Mouse (Mus musculus) myocyte (in vitro differentiated cells): Measurements from ENCODE around the gene Plscr3.

Source experiments
- MAX ChIP-seq: IDR thresholded peaks from one replicate; pipeline ENCODE4 v1.6.1; 2011; ENCODE audit warnings: low read depth, mild to moderate bottlenecking, control low read depth
- MYOD1 ChIP-seq, 3 experiments: IDR thresholded peaks; one replicate each; pipeline ENCODE4 v1.6.1; 2011; ENCODE audit warnings: control low read depth in 2 of 3, low read depth in 2 of 3, mild to moderate bottlenecking in 2 of 3, moderate library complexity in 1 of 3; ENCODE audit not compliant: insufficient read length in 2 of 3, control insufficient read depth in 1 of 3
- POLR2A ChIP-seq: IDR thresholded peaks from one replicate; pipeline ENCODE4 v1.6.1; 2011; ENCODE audit warnings: low read depth, mild to moderate bottlenecking, control low read depth, moderate library complexity; ENCODE audit not compliant: insufficient read length
- TCF12 ChIP-seq: IDR thresholded peaks from one replicate; pipeline ENCODE4 v1.6.1; 2011; ENCODE audit warnings: mild to moderate bottlenecking, control low read depth; ENCODE audit not compliant: poor library complexity, insufficient read depth, severe bottlenecking

- TF ChIP-seq MYOD1 (IDR thresholded peaks at IDR 0.05; ENCODE audit: control insufficient read depth in 1 of 3, insufficient read length in 2 of 3, low read depth in 2 of 3) = no peak
- no peak for TF ChIP-seq POLR2A
- no peak for TF ChIP-seq MAX
- TF ChIP-seq TCF12 = no peak
Observed at GRCm38 (mm10) chr11:69800392-69801197, 45.6 kb upstream of the Plscr3 start.
